Mouse (Mus musculus) lung, adult 18-20 months (tissue): ENCODE measurements around the gene Ank.

ENCODE experiments used
- DNase-seq, 2 experiments: peaks; one replicate each; pipeline ENCODE4 v3.0.0; 2022; ENCODE audit warnings: mixed read lengths in 2 of 2

The Ank gene

DNA sequence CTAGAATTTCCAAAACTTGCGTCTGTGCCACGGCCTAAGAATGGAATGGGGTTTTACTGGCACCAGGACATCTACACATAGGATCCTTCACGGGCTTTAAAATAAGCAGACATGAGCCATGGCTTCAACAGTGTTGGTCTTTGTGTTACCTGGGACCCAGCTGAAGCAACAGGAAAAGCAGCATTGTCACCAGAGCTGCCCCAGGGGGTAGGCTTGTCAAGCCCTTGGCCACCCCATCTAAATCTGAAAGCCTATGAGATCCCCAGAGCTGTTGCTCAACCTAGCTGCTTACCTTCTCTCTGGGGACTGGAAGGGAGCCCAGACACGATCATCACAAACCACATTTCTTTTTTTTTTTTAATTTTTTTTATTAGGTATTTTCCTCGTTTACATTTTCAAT lies 31.6 kb downstream of the Ank start:
- DNase-seq = no peak

DNA sequence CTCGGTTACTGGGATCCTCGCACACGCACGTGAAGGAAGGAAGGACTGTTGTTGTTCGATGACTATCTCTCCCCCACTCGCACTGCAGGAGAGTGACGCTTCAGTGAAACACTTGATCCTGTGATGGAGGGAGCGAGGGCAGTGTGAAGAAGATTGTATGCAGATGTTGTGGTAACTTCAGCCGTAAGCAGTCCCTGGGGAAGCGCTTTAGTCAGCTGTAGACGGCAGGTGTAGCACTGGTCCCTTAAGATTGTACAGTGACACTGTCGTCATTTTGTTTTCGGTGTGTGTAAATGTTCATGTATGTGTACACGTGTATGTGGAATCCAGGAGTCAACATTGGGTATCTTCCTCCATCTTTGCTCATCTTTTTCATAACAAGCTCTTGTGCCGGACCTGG lies 33.9 kb downstream of the Ank start:
- no peak for DNase-seq

DNA sequence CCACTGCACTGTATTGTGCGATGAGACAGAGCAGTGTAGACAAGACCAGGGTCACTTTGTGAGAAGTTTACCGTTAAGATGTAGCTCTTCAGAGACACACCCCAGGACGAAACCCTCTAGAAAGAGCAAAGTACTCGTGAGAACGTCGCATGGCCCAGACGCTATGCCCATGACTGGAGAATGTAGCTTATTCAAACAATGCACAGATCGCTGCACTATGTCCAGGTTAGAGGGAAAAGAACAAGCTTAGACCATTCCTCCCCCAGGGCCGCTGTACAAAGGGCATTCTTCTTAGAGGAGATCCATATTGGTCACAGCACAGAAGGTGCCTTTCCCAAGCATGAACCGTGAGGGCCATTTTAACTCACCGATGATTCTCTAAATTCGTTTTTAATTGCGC lies 35.9 kb downstream of the Ank start:
- DNase-seq = no peak

DNA sequence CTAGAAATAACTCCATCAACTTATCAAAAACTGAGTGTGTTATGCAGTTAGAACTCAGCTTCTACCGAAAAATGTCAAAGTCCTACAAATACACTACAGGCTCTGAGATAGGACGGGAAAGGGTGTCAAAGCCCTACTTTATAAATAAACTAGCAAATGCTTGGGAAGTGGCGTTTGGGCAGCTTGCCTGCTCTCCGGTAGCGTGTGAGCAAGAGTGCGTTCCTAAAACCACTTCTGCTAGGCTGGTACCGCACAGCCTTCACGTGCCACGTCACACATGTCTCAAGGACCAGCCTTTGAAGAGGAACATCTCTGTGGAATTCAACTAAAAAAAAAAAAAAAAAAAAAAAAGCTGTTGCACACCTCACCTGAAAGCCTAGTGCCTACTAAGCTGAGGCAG lies 36.7 kb downstream of the Ank start:
- DNase-seq = peak; percentile 10 to 42

DNA sequence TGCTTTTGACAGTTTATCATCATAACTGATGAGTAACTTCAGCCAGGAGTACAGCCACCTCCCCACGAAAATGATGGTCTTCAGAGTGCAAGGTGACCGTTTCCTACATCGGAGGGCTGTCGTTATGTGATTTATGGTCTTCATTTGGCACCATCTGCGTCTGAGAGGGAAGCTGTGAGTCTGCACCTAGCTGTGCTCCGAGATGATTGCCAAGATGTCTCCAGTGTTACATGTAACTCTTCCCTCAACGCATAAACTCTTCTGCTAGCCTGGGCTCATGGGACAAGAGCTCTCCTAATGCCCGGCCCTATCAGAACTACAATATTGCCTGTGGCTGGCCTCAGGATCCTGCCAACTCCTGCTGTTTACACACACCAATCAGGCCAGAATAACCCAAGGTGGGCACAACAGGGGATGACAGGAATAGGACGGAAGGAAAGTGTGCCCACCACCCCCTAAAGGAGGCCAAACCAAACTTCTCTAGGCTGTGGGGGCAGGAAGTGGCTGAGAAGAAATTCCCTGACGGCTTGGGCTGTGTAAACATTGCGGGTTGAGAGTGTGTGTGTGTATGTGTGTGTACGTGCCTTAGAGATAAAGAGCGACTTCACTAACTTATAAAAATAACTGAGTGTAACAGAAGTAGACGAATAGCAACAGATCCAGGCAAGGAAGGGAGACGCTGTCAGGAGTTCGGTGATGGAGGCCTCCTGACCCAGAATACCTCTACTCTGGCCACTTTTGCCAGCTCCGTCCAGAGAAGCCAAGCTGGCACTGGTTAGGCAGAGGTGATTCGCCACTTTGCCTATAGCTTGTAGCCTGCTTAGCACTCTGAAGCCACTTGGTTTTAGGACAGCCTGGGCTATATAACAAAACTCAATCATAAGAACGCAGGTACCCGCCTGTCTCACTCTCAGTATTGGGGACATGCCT lies 37.6 kb downstream of the Ank start:
- no peak for DNase-seq

DNA sequence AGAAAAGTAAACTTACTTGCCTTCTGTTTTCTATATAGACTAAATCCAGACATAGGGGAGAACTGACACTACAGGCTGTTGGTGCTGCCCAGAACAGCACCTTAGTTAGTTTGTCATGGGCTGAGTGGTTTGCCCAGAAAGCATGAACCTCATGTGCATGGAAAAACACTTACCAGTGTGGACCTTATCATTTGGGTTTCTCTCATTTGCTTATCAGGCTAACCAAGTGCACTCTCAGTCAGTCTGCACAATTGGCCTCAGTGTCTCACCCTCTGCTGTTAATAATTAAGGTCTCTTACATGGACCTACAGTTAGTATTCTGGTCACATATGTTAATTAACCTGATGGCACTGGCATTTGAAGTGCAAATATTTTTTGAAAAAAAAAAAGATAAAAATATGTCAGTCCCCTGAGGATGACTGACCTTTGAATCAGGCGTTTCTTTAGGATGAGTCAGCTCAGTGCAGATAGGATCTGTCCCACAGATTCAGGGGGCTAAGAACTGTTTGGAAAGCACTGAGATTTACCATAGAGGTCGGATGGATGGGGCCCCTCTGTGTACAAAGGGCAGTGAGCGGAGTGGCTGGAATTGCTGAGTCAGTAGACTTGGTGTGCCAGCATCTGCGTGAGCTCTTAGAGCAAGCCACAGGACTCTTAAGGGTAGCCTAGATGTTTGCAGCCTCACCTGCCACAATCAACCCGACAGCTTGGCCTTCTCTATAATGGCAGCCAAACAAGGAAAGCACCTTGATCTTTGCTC lies 39.8 kb downstream of the Ank start:
- DNase-seq = no peak

DNA sequence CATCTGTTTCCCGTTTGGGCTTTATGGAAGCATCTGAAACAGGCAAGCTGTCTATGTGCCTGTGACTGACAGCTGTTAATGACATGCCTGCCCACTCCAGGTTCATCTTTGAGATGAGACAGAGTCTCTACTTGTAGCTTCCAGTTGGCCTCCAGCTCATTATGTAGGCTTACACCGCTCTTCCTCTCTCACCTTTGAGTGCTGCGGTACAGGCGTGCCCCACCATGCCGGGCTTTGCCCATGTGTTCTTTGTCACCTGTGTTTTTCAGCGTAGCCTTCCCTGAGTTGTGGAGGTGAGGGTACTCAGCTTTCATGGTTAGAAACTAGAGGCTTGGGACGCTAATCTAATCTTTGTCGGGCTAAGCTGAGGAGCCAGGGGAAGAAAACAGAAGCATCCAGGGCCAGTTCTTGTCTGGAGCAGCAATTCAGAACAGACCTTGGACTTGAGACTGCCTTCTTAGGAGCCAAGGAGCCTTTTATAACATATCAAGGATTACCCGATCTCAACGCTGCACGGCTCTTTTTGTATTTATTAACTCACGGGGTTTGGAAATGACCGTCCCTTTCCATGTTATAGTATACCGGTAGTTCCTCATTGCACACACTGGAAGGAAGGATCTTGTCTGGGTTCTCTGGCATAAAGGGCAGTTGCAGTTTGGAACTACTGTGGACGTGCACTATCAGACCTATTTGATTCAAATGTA lies 40.6 kb downstream of the Ank start:
- DNase-seq = no peak

DNA sequence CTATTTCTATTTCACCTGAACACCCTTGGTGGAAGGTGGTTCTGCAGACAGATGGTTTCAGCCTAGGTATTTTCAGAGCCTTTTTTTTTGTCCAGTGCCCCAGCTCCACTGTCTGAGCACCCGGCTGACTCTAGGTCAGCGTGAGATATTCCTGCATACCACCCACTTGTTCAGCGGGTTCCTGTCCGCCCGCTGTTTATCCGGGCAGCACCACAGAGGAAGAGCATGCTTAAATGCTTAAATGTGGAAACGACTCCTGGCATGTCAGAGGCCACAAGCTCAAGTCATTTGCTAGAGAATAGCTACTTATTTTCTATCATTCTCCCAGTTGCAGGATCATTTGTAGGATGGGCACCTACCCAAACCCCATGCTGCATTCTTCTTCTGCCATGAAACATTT lies 41.7 kb downstream of the Ank start:
- DNase-seq = no peak

DNA sequence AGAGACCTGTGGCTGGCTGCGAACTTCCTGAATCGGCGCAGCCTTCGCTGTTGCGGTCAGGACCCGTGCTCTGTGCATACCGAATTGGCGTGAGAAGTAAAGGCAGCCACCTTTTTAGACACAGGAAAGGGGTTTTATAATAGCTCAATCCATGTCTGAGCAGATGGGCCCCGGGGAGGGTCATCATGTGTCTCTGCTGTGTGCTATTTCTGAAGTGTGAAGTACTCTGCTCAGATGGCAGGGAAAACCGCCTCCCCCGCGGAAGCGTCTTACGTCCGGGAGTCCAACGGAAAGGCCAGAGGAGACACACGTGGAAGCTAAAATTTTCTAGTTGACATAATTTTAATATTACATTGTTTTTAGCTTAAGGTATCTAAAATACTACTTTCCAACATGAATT lies 42.5 kb downstream of the Ank start:
- no peak for DNase-seq

DNA sequence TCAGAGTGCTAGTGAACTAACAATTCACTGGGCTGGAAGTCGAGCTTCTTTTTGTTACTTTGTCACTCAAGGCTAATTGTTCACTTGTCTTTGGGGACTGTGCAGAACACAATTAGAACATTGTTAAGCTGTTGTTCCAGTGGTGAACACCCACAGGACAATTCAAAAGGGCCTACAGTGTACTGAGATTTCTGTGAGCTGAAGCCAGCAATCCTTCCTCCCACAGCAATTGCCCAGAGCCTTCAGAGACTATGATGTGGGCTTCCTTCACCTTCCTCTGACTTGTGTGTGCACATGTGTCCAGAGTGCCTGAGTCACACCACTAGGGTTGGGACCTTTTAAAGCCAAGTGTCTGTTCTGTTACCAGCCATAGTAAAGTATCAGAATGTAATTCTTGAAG lies 50.5 kb downstream of the Ank start:
- DNase-seq = no peak

DNA sequence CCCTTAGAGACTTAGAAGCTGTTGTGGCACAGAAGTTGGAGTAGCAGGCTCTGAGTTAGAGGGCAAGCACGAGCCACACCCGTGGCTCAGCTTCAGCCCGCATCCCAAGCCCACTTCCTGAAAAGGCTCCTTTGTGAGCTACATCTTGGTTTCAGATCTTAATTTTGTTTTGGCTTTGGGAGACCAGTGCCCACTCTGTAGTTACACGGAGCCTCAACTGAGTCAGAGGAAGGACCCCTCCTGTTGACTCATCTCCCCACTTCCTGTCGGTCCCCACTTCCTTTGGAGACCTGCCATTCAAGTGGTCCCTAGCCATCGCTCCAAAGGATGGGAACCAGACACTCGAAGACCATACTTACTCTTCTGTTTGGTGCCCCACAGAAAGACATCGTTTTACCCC lies 51.5 kb downstream of the Ank start:
- no peak for DNase-seq

DNA sequence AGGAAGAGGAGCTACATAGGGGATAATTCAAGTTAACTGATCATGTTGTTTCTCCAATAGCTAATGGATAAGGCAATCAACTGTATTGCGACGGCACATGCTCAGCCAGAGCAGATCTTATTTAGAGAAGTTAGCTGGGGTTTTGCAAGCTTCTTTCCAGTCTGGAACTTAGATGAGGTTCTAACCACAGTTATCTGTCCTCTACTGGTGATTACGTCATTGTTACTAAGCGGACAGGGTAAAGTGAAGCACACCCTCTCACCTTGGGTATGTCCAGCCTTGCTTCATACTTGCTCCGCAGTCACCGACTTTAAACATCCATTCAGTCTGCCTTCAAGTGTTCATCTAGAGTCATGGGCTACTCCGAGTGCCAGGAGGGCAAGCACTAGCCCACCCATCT lies 53.4 kb downstream of the Ank start:
- no peak for DNase-seq

DNA sequence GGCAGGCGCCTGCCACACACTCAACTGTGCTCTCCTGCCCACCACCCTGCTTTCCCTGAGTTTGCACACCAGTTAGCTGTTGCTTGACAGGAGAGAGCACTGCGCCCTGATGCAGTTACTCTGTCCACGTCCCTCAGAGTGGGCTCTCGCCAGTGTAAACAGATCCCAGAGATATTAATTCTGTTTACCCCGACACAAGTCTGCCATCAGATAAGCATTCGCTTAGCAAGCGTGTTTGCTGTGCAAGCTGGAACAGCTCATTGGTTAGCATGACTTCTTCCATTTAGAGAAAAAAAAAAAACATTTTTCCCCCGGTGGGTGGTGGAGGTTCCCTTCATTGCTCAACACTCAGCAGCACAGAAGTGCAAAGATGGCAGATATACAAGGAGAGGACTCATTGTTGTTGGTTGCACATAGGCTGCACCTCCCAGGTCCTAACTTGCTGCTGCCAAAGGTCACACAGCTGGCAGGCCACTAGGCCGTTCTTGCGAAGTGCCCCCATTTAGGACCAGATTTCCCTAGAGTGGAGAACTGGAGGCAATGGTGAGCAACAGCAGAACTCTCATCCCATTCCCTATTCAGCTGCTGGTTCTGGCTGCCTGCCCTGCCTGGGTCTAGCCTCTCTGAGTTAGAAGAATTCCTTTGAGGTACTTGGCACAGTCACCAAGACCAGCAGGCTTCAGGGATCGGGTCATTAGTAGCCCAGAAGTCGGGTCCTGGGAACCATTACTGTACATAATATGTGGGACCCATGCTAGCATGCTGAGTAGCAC lies 58.9 kb downstream of the Ank start:
- no peak for DNase-seq

DNA sequence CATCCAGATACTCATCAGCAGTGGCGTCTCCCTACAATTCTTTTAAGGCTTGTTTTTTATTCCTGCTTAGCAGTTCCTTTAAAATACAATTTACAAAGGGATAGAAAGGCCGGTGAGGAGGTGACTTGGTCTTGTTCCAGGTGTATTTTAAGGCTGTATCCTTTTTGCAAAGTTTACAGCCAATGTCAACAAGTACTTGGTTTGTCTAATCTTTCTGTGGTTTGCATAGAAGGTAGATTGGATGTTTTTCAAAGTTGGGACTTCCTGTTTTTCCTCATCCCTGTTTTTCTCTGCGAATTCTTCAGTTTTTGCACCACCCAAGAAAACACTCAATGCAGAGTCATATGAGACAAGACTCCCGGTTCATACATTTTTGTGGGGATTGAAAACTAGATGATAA lies 62.4 kb downstream of the Ank start:
- DNase-seq = no peak

DNA sequence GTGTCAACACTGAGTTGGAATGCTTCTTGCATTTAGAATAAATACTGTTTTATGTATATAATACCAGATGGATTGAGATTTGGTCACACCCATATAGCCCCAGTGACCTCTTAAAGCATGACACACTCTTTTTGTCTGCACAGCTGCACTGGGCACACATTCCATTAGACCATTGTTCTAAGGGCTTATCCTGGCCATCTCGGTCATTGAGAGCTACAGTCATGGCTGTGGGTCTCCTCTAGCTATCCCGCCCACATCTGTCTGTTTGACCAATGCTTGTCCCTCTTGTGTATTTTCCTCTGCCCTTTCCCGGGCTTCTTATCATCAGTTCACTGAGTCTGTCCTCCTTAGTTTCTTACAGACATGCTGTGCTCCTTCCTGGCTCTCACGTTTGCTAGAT lies 63.5 kb downstream of the Ank start:
- no peak for DNase-seq

DNA sequence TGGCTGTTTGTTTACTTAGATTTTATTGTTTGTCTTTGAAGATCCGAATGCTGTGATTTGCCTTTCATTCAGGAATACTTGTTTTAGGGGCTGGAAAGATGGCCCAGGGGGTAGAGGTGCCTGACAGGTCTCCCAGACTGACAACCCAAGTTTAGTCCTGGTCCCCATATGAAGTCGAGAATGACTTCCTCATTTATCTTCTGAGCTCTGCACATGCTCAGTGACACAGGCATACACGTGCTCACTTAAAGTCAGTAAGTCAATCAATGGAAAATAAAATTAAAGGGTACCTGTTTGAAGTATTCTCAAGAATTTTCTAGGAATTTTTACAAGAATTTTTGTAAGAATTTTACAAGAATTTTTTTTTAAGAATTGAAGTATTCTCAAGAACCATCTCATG lies 66.6 kb downstream of the Ank start:
- no peak for DNase-seq

DNA sequence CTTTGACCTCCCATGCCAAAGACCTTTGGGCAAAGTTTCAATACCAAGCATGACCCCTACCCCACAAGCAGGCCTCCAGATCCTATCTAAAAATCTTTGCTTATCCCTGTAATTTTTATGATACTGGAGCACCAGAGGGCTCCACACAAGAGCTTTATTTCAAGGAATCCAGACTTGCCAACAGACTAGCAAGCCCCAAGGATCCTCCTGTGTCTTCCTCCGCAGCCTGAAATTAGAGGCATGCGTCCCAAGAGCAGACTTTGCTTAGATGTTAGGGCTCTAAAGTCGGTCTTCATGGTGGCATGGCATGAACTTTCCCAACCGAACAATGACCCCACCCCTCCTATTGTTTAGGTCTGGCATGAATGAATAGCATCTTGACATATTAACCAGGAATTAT lies 69.2 kb downstream of the Ank start:
- no peak for DNase-seq

DNA sequence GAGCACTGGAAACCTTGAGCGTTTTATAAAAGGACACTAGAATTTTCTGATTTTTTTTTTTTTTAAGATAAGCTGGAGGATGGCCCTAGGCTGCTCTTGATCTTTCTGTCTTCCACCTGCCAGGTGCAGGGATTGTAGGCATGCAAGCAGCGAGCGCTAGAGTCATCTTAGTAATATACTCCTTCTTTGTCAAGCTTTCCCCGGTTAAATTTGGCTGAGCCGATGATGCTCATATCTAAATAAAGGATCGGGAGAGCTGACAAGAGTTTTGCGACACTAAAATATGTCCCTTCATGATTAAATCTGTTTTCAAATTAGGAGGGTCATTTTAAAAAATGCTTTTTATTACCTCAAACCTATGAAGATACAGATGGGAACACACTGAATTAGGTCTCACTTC lies 69.7 kb downstream of the Ank start:
- DNase-seq = no peak

DNA sequence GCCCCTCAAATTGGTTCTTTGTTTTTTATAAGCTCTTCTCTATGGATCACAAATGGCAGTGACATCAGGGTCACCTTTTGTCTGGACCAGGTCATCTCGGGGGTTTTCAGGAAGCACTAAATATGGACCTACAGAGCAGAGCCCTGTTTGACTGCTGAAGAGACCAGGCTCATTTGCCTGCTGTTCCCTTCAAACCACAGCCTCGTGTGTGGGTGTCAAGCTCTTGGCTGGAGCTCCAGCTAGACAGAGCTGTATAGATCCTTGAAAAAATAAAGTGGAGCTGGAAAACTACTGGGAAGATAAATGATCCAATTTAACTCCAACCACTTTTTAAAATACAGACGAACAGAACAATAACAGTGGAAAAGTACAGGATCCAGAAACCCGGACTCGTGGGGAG lies 70.3 kb downstream of the Ank start:
- DNase-seq = no peak

DNA sequence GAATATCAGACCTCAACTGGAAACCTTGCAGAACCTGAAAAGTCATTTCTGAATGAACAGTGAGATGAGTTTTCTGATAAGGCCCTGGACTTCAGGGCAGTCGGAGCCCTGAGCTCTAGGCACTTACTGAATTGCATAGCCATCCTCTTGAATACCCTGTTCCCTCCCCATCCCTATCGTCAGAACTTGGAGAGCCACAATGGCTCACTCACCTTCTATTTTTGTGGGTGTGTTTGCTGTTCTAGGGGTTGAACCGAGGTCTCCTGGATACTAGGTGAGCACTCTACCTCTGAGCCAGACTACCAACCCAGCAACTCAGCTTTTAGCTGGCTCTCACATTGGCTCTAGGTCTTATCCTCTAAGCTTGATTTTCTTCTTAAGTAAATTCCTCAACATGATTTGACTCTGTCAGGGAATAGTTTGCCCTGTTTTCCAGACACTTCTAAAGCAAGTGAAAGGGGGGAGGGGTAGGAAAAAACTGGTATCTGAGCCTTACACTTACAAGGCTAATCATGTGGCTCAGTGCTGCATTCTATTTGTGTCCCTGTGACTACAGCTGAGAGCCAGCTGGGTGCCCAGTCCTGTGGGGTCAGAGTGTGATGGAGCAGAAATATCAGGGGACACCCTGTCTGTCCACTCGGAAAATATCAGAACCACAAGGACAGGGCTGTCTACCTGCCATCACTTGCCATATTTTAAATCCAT lies 71.2 kb downstream of the Ank start:
- no peak for DNase-seq

DNA sequence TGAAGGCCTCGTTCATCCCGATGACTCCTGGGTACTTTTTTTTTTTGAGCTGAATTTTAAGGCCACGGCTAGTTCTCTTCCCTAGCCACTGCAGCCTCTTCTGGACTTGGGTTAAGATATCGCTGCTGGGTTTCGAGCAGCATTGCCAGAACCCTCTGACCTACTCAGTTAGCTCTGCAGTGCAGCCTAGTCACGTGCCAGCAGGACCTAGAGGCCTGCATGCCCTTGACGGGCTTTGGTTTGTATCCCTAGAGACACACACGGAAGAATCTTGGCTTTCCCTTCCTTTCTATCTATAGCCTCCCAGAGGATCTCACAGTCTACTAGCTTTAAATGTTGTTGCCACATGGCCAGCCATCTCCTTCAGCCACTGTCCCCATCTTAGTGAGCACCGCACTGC lies 73.3 kb downstream of the Ank start:
- DNase-seq = no peak

DNA sequence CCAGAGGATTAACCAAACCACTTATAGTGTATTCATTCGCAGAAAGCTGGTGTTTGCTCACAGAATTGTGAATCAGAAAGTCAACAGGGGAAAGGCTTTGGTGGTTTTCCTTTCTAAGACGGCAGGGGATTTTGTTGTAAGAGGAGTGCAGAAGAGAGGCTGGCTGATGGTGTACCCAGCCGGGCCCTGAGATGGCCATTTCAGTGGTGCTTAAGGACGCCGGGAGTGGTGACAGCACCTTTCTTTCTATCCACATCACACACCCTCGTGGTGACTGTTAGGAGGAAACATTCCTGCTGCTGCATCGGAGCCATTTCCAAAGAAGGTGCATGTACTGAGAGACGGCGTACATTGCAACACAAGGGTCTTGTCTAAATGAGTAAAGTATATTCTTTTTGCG lies 78.7 kb downstream of the Ank start:
- peak in 1 of 2 experiments; percentile 36 for DNase-seq
